Mouse (Mus musculus): ENCODE measurements around the gene Abca4.
A peak's percentile ranks its signal among the peaks of the same experiment; 100 is the strongest.
"Not testable (repeated sequence)": the region's sequence is repeated elsewhere in the genome, so short reads cannot be mapped to it uniquely, and the experiment has no call there.

Abca4 gene

DNA sequence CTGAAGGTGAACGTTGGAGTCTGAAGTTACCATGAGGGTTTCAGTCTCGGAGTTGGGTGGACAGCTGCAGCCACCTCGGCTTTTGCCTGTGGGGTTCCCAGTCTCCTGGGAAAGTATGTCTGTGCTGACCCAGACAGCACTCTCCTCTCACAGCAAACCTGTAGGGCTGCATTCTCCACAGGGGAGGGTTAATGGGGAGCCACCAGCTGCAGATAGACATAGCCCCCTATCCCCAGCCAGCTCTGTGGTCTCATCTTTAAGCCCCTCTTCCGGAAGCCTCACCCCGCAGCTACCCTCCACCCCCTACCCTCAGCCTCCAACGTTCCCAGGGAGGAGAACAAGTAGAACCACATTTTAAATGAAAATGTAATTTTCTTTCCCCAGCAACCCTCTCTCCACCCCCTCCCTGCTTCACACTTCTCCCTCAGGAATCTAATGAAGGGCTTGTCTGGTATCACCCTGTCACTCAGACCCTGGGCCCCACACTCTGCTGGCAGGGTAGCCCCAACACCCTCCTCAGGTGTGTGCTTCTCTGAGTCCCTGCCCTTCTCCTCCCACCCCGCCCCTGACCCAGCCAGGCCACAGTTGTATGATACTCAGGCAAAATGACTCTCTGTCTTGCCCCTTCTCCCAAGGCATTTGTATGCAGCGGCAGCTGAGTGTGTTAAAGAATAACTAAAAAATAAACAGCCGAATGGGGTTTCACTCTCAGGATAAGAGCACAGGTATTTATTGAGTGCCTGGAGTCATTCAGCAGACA, 14.4 kb downstream of the Abca4 start:
- DNase-seq (ENCODE audit: low read depth, low spot score) = no peak

DNA sequence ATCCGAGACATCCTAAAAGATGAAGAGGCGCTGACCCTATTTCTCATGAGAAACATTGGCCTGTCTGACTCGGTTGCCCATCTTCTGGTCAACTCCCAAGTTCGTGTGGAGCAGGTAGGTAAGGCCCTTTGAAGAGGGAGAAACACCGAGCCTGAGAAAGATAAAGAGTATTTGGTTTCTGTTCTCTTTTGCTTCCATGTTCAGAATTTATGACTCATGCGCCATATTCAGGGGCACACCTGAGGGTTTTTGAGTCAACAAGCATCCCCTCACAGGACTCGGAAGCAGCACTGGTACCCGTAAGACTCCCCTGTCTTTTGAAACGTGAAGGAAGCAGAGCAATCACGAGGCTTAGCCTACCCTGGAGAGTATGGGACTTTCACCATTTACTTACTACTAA, 18.3 kb downstream of the Abca4 start:
- no peak for DNase-seq (ENCODE audit: low read depth, low spot score)

DNA sequence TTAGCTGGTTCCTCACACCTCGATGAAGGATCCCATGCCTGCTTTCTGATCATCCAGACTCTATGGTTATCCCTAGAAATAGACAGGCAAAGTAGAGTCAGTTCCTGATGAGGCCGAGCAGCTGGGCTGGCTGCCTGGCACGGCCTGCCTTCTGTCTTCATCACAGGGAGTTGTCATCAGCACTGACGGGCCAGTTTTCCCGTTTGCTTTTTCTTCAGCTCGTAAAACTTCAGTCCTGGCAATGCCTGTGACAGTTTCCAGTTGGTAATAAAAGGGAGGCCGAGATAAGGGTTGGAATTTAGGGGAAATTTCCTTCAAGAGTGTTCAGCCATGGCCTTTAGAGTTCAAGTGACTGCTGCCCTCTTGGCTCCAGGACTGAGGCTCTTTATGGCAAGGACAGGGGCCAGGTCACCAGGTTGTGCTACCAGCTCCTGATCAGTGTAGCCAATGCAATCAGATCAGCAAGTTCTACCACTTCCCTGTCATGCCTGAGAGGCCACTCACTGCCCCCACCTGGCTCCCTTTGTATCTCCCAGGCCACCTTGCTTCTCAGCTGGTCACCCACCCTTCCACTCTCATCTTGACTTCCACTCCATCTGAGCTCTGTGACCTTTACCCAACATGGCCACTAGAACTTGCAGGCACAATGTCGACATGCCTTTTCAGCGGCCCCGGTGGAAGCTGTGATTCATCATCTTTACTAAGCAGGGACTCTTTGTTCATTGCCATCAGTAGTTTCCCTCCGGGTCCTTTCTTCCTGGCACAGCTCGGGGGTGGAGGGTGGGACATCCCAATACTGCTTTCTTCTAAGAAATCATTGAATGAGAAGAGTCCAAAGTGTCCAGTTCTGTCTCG, 20.5 kb downstream of the Abca4 start:
- DNase-seq (ENCODE audit: low read depth, low spot score) = no peak

DNA sequence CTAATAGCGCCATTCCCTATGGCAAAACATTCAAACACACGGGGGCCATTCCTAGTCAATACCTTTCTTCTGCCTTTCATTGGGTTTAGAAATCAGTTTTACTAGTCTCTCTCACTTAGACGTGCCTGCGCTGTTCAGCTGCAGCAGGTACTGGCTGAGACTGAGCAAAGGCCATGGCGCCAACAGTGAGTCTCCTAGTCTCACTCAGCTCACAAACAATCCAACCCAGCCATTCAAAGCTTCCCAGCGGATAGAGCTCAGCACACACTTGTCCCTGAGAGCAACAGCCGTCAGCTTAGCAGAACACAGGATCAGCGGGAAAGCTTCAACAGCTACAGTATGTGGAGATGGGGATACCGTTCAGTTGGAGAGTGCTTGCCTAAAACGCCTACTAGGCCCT, 27.5 kb downstream of the Abca4 start:
- no peak for DNase-seq (ENCODE audit: low read depth, low spot score)

DNA sequence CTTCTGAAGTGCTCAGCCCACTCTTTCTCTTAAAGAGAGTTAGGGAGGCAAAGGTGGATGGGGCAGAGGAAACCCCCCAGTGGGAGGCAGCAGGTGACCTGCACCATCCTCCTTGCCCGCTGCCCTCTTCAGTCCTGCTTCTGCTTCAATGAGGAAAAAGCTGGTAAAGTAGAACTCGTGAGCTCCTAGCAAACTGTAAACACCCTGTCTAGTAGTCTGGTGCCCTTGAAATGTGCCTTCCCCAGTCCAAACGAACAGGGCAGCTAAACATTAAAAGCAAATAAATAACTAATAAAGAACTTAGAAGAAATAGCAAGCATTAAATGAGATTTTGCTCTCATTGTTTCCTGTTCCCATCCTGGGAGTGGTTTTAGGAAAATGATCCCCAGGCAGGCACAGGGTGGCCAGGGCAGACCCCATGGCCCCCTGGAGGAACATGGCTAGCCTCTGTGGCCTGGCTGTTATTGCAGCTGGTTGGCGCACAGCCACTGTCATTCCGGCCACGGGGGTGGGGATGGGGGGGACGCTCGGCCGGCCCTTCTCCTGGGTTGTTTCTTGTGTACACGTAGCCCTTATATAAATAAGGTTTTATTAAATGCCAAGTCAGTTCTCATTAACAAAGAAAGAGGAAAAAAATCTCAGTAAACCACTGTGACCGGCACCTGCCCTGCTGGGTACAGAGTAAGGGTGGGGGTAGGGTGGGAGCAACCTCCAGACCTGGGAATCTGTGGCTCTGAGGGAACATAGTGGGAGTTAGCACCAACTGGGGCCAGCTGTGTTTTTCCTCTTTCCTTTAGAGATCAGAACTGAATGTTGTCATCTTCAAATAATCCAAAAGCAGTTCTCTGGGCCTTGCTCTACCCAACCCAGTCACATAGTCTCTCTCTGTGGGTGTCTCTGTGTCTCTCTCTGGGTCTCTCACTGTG, 28.7 kb downstream of the Abca4 start:
- no peak for DNase-seq (ENCODE audit: low read depth, low spot score)

DNA sequence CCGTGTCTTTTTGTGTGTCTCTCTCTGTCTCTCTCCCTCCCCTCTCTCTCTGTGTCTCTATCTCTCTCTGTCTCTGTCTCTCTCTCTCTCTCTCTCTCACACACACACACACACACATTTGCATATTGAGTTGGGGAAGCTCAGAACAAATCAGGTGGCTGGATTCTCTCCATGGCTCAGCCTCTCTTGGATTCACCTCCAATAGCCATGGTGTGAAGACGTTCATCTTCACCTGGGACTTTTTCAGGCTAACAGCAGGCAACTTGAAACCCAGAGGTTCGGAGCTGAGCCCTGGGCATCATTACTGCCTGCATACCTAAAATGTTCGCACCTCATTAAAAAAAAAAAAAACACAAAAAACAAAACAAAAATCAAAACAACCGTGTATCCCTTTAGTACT, 29.4 kb downstream of the Abca4 start:
- no peak for DNase-seq (ENCODE audit: low read depth, low spot score)

DNA sequence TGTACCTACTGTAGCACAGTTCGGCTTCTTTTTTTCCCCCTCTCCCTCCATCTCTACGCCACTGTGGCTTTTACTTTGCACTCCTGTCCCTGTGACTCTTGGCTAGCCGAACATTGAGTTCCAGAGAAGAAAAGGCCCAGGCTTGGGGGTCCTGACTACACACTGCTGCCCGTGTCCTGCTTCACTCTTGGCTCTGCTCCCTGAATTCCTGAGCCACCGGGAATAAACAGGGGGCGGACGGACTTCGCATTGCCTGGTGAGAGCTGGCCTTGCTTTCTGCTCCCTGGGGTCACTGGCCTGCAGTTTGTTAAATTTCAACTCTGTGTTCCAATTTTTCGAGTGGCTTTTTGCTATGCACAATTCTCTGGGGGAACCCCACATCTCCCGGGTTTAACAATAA, 30.1 kb downstream of the Abca4 start:
- no peak for DNase-seq (ENCODE audit: low read depth, low spot score)

DNA sequence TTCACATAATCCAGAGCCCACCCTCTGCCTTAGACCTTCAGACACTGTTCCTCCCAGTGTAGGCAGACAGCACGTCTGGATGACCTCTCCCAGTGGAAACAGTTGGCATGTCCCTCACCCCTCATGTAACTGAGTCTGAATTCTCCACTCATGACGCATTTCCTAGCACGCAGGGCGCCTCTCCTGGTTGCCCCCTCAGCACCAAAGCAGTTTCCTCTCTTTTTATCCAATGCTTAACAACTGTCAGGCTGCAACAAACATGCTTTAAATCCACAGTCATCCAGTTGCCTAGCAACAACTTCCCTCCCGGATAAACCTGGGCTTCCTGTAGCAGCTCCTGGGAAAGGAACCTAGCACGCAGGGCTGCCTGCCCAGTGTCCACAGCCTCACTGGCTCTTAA, 33.9 kb downstream of the Abca4 start:
- DNase-seq (ENCODE audit: low read depth, low spot score) = no peak

DNA sequence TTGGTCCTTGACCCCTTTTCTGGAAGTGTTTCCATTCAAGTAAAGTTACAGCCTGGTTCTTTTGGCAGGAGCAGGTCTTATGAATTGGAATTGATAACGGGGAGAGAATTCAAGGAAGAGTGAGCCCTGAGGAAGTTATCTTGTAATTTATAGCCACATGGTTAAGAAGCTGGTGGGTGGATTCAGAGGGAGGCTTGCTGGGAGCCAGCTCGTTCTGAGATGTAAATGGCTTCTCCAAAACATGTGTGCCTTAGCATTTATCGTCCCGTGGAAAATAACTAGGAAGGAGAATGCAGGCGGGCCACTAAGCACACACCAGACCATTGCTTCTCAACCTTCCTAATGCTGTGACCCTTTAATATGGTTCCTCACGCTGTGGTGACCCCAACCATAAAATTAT, 34.9 kb downstream of the Abca4 start:
- DNase-seq (ENCODE audit: low read depth, low spot score) = no peak

DNA sequence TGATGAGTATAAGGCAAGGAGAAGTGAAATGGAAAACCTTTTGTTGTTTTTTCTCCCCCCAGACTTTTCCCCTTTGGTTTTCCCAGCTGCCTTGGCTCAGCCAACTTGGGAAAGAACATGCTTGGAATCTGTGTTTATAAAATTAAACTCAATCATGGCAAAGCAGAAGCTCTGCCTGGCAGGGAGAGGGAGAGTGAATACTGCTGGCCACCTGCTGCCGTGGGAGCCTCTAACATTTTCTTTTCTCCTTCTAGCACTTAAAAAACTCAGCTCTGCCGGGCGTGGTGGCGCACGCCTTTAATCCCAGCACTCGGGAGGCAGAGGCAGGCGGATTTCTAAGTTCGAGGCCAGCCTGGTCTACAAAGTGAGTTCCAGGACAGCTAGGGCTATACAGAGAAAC, 37.4 kb downstream of the Abca4 start:
- not testable (repeated sequence) for DNase-seq (ENCODE audit: low read depth, low spot score)

DNA sequence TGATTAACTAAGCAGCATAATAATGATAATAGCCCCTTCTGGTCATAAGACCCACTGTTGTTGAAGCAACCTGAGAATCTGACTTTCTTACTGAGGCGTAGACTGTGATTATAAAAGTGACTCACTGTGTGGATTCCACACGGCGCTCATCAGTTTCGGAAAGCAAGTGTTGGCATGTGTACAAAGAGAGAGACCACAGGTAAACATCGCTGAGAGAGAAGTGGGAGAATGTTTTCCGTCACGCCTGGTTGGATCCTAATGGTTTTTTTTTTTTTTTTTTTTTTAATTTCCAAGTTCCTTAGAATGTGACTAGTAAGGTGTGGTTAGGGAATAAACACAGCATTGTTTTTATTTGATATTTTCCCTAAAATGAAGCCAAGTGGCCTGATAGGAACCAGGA, 38.1 kb downstream of the Abca4 start:
- DNase-seq (ENCODE audit: low read depth, low spot score) = no peak

DNA sequence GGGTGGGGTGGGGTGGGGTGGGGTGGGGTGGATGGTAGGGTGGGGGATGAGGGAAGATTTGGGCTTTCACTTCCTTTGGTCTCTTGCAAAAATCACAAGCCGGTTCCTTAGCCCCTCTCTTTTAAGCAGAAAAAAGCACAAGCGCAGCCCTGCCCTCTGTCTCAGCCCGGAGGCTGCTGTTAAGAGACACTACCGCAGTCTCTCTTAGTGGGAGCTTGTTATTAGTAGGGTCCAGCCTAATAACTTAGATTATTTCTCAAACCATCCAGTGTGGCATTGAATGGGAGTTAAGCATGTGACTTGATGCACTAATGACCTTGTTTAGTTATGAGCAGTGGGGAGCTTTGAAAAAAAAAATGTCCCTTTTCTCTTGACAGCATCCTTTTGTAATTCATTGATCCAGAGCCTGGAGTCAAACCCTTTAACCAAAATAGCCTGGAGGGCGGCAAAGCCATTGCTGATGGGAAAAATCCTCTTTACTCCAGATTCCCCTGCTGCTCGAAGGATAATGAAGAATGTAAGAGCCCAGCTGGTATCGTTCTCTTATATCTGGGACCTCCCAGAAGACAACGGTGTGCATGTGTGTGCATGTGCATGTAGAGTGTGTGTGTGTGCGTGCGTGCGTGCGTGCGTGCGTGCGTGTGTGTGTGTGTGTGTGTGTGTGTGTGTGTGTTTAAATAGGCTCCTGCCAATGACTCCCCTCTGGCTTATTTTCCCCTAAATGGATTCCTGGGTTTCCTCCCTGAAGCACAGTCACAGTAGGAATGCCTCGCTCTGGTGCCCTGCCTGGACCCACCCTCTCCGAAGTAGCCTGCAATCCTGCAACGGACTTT, 41.1 kb downstream of the Abca4 start:
- DNase-seq (ENCODE audit: low read depth, low spot score) = no peak

DNA sequence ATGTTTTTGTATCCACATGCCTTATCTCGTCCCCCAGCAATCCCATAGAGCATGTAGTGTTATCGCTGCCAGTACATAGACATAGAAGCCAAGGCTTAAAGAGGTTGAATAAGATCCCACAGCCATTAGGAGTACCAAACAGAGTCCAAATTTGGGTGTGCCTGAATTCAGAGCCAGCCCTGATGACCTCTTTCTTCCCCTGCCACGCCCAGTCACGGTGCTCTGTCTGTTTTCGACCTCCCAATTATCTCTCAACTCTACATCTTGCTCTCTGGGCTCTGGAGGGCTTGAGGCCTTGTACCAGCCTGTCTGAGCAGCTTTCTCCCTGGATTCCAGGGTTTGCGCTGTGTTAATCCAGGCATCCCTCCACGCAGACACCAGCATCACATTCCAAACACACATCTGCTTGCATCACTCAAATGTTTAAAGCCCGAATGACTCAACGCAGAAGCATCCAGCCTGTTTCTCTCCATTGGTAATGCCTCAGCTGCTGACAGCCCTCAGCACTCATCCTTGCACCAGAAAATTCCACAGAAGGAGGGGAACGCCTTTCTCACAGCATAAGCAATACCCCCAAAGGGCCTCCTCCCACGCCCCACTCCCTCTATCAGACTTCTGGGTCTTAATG, 43.9 kb downstream of the Abca4 start:
- DNase-seq (ENCODE audit: low read depth, low spot score) = no peak

DNA sequence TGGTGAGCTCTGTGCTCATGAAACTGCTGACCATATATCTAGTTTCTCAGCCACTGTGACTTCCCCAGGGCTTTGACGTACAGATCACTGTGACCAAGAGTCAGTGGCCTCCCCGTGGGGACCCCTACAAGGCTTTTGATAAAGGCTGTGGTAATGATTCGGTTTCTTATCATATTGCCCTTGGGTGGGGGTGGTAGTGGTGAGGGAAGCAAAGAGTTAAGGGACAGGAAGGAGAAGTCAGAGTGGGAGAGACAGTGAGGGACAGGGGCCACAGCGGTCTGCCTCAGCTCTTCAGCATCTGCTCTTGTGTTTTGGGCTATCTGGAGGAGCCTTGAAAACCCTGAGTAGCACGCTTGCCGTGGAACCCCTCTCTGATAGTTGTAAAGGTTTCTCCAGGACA, 46.1 kb downstream of the Abca4 start:
- no peak for DNase-seq (ENCODE audit: low read depth, low spot score)

DNA sequence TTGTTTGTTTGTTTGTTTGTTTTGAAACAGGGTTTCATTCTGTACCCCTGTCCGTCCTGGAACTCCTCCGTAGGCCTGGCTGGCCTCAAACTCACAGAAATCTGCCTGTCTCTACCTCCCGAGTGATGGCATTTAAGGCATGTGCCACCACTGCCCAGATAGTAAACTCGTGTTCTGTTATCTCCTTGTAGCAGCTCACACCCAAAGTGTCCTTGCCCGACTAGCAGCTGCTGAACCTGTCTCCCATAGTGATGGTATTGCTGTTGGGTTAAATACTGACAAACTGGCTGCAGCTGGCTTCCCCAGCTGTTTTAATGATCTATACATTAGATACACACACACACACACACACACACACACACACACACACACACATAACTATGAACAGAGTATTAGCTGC, 55.5 kb downstream of the Abca4 start:
- no peak for DNase-seq (ENCODE audit: low read depth, low spot score)

DNA sequence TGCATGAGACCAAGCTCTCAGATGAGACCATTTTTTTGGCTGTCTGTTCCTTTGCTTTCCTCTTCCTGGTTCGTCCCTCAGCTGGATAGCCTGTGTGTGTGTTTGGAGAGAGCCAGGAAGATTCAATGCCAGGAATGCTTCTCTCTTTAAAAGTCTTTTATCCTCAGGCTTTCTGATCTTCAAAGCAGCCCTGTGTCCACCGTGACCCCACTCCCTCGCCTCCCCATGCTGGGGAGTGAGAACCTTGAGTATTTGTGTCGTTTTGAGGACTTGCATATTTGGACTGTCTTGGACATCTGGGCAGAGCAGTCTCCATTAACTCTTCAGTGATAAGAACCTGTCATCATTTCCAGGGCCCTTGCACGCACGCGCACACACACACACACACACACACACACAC, 57.8 kb downstream of the Abca4 start:
- DNase-seq (ENCODE audit: low read depth, low spot score) = no peak

DNA sequence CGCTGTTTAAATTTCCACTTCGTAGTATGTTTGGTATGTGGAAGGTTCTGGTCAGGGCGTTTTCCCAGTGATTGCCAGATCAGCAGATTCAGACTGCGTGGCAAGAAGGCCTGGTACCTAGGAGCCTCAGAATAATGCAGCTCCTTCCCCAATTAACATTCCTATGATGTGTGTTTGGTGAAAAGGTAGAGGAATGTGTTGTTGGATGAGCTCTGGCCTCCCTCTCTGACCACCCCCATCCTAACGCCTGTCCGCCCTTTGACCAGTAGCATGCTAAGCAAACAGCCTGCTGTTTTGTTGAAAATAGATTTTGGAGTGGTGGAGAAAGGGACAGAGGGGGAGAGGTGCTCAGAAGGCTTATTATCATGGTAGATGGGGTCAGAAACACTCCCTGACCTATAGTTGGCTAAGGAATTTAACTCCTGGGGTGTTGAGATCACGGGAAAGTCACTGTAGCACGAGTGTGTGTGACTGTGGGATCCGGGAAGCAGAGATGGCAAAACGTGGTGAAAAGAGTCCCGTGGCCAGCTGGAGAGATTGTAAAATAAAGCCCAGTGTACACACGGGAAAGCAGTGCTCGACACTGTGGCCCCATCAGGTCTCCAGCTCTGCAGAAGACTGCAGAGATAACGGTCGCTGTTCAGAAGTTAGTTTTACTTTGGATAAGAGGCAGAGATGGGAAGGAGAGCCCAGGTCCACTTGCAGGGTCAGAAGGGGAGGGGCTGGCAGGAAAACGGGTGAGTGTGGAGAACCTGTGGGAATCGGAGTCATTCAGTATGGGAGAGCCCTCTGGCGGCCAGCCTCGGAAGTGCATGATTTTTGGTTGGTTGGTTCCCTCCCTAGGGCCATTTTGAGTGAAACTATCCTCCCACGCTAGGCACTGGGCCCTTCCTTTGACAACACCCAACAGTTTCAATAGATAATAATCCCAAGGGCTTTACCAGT, 59.9 kb downstream of the Abca4 start:
- peak; percentile 54 for DNase-seq (ENCODE audit: low read depth, low spot score)

DNA sequence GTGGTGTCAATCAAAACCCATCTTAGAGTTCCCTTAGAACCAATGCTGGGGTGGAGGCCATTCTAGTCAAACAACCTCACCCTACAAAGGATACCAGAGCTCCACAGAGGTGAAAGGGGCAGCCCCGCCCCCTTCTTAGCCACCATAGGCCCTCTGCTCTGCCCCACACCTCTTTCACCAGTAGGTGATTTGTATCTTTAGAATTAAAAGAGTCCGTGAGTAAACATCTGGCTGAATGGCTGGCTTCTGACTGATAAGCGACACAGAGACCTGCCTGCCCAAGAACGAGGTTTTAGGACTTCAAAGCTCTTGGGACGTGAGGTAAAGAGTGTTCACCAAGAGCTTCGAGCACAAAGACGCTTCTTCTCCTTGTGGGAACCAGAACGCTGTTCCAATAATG, 62.7 kb downstream of the Abca4 start:
- DNase-seq (ENCODE audit: low read depth, low spot score) = no peak

DNA sequence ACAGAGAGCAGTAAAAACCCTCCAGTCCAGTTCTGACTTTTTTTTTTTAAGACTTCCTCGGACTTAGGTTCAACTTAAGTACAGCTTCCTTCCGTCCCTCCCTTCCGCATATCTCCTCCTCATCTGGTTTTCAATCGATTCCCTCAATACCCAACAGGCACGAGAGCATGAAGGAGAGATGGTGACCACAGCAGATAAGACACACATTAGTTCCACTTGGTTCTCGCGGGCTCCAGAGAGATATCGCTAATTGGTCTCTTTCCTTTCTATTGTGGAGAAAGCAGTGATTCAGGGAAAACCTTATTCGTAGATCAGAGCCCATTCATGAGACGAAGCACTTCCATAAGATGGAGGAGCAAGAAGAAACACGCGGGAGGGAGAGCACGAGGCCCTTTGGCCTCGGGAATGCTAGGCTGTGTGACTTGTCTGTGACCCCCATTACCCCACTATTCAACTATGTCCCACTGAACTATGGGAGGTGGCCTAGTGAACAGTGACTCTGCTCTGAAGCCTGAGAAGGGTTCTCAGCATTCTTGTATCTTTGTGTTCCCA, 63.5 kb downstream of the Abca4 start:
- no peak for DNase-seq (ENCODE audit: low read depth, low spot score)
